Mouse (Mus musculus) spleen, adult 2 months (tissue): Measurements from ENCODE around the gene Psd.

ENCODE experiments used
- CTCF ChIP-seq: fragments of 200-500 bp; IDR thresholded peaks from 2 replicates; pipeline ENCODE4 v1.5.1; 2011; ENCODE audit warnings: mild to moderate bottlenecking, inconsistent platforms; ENCODE audit not compliant: insufficient read depth, insufficient read length, insufficient replicate concordance; ENCODE audit errors: extremely low read depth
- POLR2A ChIP-seq: fragments of 200-500 bp; IDR thresholded peaks from 2 replicates; pipeline ENCODE4 v1.6.1; 2011; ENCODE audit warnings: low read depth, low read length, inconsistent platforms

- TF ChIP-seq CTCF, result no peak
- no peak for TF ChIP-seq POLR2A
Measured at GRCm38 (mm10) chr19:46285631-46286030, 41.3 kb downstream of the Psd start.
